Mouse (Mus musculus): Measurements from ENCODE around the gene Foxp1. TPM values are rescaled to one million over a fixed set of nuclear protein-coding genes. Genes with fewer than 3 reads are reported as not detected.

Gene Foxp1
- total RNA-seq, 2 experiments from 2014 or later: 35.0 to 46.2 TPM

DNA sequence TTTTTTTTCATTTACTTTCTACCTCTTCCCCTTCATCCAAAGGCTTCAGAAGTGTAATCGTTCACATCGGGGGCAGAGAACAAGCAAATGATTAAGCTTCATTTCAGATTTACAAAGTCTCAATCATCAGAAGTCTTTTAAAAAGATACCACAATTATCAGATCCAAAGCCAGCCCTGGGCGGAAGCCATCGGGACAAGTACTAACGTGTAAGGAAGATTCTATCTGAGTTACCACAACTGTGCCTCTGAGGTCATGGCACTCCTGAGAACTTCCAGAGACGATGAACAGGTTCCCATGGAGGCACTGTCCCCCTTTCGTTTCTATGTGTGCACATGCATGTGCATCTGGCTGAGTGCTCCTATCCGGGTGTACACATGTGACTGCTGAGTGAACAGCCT is 269.2 kb downstream of the Foxp1 start:
- ATAC-seq (replicated peaks; ENCODE audit: low FRiP score, low TSS enrichment, poor library complexity, severe bottlenecking): no peak

DNA sequence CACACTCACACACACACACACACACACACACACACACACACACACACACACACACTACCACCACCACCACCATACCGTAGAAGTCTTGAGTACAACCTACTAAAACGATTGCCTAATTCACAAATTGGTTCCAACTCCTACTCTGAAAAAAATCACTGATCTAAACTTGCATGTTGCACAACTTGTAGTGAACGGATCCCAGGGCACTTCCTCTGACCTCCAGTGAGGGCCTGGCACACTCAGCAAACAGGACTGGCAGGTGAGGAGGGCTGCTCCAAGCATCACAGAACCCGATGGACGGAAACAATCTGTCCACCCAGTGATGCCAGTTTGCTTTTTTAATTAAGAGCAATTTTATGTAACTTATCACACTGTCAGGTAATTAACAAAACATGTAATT is 269.7 kb downstream of the Foxp1 start:
- ATAC-seq (replicated peaks; ENCODE audit: low FRiP score, low TSS enrichment, poor library complexity, severe bottlenecking): no peak

DNA sequence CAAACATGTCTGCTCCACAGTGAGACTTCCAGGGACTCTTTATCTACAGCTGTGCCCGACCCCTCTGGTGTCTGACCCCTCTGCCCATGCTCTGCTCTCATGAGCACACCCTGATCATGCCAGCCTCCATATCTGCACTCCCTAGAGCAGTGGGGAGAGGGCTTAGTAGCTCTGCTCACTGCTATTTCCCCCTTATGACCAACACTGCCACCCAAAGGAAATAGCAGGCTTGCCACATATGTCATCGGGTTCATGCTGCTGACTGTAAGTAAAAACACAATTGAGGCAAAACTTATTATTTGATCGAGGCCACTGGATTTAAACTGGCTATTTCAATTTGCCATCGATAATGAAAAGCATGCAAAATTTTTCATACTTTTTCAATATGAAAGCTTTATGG is 270.6 kb downstream of the Foxp1 start:
- ATAC-seq (replicated peaks; ENCODE audit: low FRiP score, low TSS enrichment, poor library complexity, severe bottlenecking): 0 out of 2 replicates have a peak, but pooled peaks have one; percentile 23

GRCm38 (mm10) chr6:99251222-99251621 is 271.3 kb downstream of the Foxp1 start:
- no peak for ATAC-seq (replicated peaks; ENCODE audit: low FRiP score, low TSS enrichment, poor library complexity, severe bottlenecking)

GRCm38 (mm10) chr6:99249496-99250030 is 273.0 kb downstream of the Foxp1 start:
- ATAC-seq (replicated peaks; ENCODE audit: low FRiP score, low TSS enrichment, poor library complexity, severe bottlenecking): no peak

DNA sequence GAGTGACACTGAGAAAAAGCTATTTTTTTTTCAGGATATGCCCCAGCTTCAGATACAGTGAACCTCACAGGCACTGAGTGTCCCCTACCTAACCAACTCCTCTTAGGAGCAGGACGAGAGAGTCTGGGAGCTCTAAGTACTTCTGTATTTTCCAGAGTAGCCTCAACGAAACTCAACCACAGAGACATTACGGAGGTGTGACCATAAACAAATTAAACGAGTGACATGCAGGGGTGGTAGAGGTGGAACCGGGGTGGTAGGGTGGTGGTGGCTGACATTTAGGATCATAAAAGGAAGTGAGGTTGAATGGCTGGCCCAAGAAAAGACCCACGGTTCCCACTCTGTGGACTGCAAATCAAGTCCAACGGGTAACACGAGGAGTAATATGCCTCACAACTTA is 274.1 kb downstream of the Foxp1 start:
- ATAC-seq (replicated peaks; ENCODE audit: low FRiP score, low TSS enrichment, poor library complexity, severe bottlenecking): no peak

- peak; percentile 44 for ATAC-seq (replicated peaks; ENCODE audit: low FRiP score, low TSS enrichment, poor library complexity, severe bottlenecking)
Observed at GRCm38 (mm10) chr6:99241625-99242395, 280.7 kb downstream of the Foxp1 start.

GRCm38 (mm10) chr6:99240764-99241163 is 281.8 kb downstream of the Foxp1 start:
- no peak for ATAC-seq (replicated peaks; ENCODE audit: low FRiP score, low TSS enrichment, poor library complexity, severe bottlenecking)

DNA sequence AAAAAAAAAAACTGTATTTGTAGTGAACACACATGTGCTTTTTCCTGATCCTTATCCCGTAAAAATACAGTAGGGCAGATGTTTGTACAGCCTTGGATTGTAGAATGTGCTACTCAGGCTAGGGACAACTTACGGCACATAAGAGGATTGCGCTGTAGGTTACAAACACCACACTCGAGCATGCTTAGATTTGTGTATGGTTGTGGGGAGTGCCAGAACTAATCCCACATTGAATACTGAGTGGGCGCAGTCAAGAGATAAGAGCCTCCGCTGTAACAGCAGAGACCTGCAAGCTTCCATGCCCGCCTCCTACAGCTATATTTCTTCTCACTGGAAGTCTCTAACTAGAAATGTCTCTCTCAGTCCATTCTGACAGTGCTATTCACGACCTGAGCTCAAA is 286.9 kb downstream of the Foxp1 start:
- peak; percentile 79 for ATAC-seq (replicated peaks; ENCODE audit: low FRiP score, low TSS enrichment, poor library complexity, severe bottlenecking)

DNA sequence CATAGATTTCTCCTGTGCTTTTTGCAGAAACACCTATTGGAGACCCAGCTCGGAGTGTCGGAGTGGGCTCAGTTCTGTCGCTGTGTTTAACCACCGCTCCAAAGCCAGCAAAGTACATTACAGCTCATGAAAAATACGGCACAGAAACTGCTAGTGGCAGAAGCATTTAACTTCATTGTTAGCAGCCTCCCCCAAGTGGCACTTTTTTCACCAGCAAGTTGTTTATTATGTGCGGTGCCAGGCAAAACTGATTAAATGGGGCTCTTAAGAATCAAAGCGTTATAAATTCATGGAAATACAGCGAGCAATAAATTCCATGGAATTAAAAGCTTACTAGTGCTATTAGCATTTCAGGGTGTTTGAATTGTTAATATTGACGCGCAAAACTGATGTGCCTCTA is 289.1 kb downstream of the Foxp1 start:
- ATAC-seq (replicated peaks; ENCODE audit: low FRiP score, low TSS enrichment, poor library complexity, severe bottlenecking): no peak

- ATAC-seq (replicated peaks; ENCODE audit: low FRiP score, low TSS enrichment, poor library complexity, severe bottlenecking): no peak
Observed at GRCm38 (mm10) chr6:99228336-99228870, 294.1 kb downstream of the Foxp1 start.

DNA sequence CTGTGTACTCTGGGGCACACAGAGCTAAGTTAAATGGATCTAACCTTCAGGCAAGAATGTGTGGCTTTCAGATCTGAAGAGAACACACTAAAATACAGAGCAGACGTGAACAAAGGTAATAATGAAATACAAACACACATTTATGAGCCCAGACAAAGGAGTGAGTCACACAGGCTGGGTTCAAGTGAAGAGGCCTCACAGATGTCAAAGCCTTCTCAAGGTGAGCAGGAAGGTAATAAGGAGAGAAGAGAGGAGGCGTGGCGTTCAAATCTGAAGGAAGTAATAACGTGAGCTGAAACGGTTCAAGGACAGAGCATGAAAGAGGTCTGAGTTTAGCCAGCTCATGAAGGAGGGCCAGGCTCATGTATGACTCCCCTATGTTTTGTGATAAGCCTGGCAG is 301.4 kb downstream of the Foxp1 start:
- ATAC-seq (replicated peaks; ENCODE audit: low FRiP score, low TSS enrichment, poor library complexity, severe bottlenecking): no peak

DNA sequence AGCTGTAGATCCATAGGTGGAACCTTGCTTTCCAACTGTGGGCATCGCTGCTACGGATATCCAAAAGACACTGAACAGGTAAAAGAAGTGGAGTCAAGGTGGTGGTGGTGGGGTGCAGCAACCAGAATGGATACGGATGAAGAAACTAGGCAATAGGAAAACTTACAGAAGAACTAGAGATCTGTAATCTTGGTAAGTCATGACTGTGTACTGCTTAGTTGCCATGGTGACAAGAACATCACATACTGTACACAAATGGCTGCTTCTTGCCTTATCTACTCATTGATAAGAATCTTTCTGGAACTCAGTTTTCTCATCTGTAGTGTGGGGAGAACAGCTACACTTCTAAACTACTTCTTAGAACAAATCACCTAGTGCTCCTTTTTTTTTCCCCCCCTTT is 302.0 kb downstream of the Foxp1 start:
- ATAC-seq (replicated peaks; ENCODE audit: low FRiP score, low TSS enrichment, poor library complexity, severe bottlenecking): no peak

GRCm38 (mm10) chr6:99217846-99218245 is 304.7 kb downstream of the Foxp1 start:
- ATAC-seq (replicated peaks; ENCODE audit: low FRiP score, low TSS enrichment, poor library complexity, severe bottlenecking): no peak

DNA sequence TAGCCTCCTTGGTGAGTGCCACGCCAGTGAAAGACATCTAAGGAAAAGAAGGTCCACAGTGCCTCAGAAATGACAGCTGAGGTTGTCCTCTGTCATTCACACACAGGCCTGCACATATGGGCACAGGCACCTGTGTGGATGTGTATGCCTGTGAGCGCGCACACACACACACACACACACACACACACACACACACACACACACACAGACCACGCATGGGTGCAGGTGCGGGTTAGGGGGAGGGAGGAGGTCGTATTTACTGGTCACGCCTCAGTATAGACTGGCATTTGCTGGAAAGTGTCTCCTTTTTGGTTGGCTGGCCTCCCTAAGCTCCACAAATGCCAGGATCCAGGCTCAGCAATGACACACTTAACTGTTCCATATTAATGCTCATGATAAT is 305.4 kb downstream of the Foxp1 start:
- ATAC-seq (replicated peaks; ENCODE audit: low FRiP score, low TSS enrichment, poor library complexity, severe bottlenecking): no peak

DNA sequence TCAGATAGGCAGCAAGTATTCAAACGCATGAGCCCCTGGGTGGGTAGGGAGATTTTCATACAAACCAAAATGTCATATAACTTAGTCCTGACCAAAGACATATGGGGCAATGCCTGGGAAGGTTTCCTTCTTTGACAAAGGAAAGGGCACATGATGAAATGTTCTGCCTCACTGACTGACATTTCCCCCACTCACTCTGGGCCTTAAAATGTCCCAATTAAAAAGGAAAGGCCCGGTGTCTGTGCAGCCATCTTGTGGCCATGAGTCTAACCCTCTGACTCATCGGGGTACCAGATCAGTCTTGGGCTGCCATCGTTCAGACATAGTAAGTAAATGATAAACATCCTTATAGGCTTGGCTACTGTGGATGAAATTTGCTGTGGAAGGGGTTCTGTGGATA is 310.1 kb downstream of the Foxp1 start:
- ATAC-seq (replicated peaks; ENCODE audit: low FRiP score, low TSS enrichment, poor library complexity, severe bottlenecking): no peak

DNA sequence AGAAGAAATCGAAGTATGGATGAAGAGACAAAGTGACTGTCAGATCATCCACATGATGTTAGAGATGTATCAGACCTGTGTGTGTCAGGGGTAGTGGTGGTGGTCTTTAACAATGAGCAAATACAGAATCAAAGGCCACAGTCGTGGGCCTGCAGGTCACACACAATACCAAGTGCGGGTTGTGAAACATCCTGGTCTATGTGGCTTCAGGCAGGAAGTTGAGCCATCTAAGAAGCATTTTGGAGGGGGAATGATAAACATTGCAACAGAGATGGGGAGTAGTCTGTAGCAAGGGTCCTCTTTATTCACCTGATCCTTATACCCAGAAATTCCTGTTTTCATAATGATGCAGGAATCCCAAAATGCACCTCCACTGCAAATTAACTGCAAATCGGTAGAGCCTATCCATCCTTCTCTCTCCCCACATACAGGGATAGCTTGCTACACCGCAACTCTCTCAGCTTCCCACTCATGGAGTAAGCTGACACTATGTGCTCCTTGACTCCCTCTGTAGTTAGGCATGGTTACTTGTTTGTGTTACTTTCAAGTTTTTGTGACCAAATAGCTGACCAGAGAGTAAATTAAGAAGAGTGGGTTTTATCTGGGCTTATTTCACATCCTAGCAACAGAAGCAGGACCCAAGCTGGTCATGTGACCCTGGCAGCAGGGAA is 310.7 kb downstream of the Foxp1 start:
- ATAC-seq (replicated peaks; ENCODE audit: low FRiP score, low TSS enrichment, poor library complexity, severe bottlenecking): no peak

GRCm38 (mm10) chr6:99210161-99210560 is 312.4 kb downstream of the Foxp1 start:
- ATAC-seq (replicated peaks; ENCODE audit: low FRiP score, low TSS enrichment, poor library complexity, severe bottlenecking): no peak

GRCm38 (mm10) chr6:99207226-99207885 is 315.2 kb downstream of the Foxp1 start:
- ATAC-seq (replicated peaks; ENCODE audit: low FRiP score, low TSS enrichment, poor library complexity, severe bottlenecking): no peak

DNA sequence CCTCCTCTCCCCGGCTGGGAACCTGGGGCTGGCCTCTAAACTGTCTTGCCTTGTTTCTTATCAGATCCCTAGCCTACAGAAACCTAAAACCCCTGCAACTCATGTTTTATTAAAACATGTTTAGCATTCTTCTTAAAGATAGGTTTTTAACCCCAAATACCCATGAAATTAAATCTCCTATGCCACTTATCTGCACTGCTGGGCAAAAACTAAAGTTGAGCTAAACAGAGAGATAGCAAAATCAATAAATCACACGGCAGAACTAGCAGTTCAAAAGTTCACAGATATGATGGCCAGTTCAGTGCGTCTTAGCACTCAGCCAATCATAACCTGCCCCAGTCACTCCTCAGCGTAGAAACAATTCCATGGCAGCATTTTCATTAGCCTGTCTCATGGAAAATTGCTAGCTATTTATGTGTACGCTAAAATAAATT is 316.1 kb downstream of the Foxp1 start:
- no peak for ATAC-seq (replicated peaks; ENCODE audit: low FRiP score, low TSS enrichment, poor library complexity, severe bottlenecking)
